Mouse (Mus musculus) midbrain, embryonic 14.5 days (tissue): ENCODE measurements around the gene Abca4. TPM values are rescaled to one million over a fixed set of nuclear protein-coding genes. Genes with fewer than 3 reads are reported as not detected.
"Not testable (repeated sequence)": the region's sequence is repeated elsewhere in the genome, so short reads cannot be mapped to it uniquely, and the experiment has no call there.

Source experiments
- ATAC-seq: fragments of 200-750 bp; cut with Nextera tagmentation; 2 replicates; pipeline ENCODE4 v1.8.0; 2017; ENCODE audit warnings: moderate number of reproducible peaks, moderate library complexity; ENCODE audit not compliant: low FRiP score, low TSS enrichment
- DNase-seq: peaks from one replicate; pipeline ENCODE4 v3.0.0-alpha.2; 2015
- H3K27ac ChIP-seq: fragments of 300-500 bp; sonication (generic); replicated peaks from 2 replicates; pipeline ENCODE4 v1.5.1; 2014; ENCODE audit warnings: mild to moderate bottlenecking, low read depth, low read length, moderate library complexity
- H3K27me3 ChIP-seq: fragments of 300-500 bp; sonication (generic); 2 replicates; pipeline ENCODE4 v1.6.1; 2014; ENCODE audit warnings: low read length, control low read depth, mixed read lengths; ENCODE audit not compliant: control insufficient read depth, insufficient read depth
- H3K36me3 ChIP-seq: fragments of 300-500 bp; sonication (generic); 2 replicates; pipeline ENCODE4 v1.6.1; 2014; ENCODE audit warnings: low read length, control low read depth; ENCODE audit not compliant: control insufficient read depth, insufficient read depth
- H3K4me1 ChIP-seq: fragments of 300-500 bp; sonication (generic); 2 replicates; pipeline ENCODE4 v1.6.1; 2014; ENCODE audit warnings: mild to moderate bottlenecking, antibody characterized with exemption, low read length, control low read depth; ENCODE audit not compliant: control insufficient read depth, insufficient read depth
- H3K4me2 ChIP-seq: fragments of 300-500 bp; sonication (generic); 2 replicates; pipeline ENCODE4 v1.6.1; 2014; ENCODE audit warnings: mild to moderate bottlenecking, low read length, moderate library complexity
- H3K4me3 ChIP-seq: fragments of 300-500 bp; sonication (generic); replicated peaks from 2 replicates; pipeline ENCODE4 v1.5.1; 2014; ENCODE audit warnings: low read depth, low read length
- H3K9ac ChIP-seq: fragments of 300-500 bp; sonication (generic); replicated peaks from 2 replicates; pipeline ENCODE4 v1.6.1; 2014; ENCODE audit warnings: mild to moderate bottlenecking, low read length, moderate library complexity
- H3K9me3 ChIP-seq: fragments of 300-500 bp; sonication (generic); 2 replicates; pipeline ENCODE4 v1.6.1; 2016; ENCODE audit warnings: low read length, control low read depth, mixed read lengths; ENCODE audit not compliant: control insufficient read depth
- WGBS: fragments of 180-500 bp; shearing (Covaris S2); extraction: QIAGEN DNeasy Blood & Tissue Kit; methylation state at CpG from one replicate; pipeline ENCODE4 v1.1.7; 2014; 5-methylcytosine and 5-hydroxymethylcytosine counted together
- polyA plus RNA-seq: library from polyadenylated mRNA; unstranded; fragments of >200 nt; fragmentation: Nextera tagmentation; extraction: Ambion mirVana; gene quantifications from 2 replicates; pipeline ENCODE4 v1.2.1, GENCODE M21; 2014

The Abca4 gene
- polyA plus RNA-seq, 1 experiment from 2014 or later, result 1.6 TPM

DNA sequence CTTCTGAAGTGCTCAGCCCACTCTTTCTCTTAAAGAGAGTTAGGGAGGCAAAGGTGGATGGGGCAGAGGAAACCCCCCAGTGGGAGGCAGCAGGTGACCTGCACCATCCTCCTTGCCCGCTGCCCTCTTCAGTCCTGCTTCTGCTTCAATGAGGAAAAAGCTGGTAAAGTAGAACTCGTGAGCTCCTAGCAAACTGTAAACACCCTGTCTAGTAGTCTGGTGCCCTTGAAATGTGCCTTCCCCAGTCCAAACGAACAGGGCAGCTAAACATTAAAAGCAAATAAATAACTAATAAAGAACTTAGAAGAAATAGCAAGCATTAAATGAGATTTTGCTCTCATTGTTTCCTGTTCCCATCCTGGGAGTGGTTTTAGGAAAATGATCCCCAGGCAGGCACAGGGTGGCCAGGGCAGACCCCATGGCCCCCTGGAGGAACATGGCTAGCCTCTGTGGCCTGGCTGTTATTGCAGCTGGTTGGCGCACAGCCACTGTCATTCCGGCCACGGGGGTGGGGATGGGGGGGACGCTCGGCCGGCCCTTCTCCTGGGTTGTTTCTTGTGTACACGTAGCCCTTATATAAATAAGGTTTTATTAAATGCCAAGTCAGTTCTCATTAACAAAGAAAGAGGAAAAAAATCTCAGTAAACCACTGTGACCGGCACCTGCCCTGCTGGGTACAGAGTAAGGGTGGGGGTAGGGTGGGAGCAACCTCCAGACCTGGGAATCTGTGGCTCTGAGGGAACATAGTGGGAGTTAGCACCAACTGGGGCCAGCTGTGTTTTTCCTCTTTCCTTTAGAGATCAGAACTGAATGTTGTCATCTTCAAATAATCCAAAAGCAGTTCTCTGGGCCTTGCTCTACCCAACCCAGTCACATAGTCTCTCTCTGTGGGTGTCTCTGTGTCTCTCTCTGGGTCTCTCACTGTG, 28.7 kb downstream of the Abca4 start:
- Histone ChIP-seq H3K4me3 (no peak overlapping the region), H3K27me3 (no peaks in the 10 kb centered on the region), H3K9ac (no peak overlapping the region), H3K36me3 (no peaks in the 10 kb centered on the region), H3K4me1 (no peaks in the 10 kb centered on the region), H3K27ac (no peak overlapping the region), H3K4me2 (no peak overlapping the region), H3K9me3 (no peaks in the 10 kb centered on the region)
- DNase-seq (peak; percentile 24), ATAC-seq (no peak)
- WGBS, result 65% methylated on average over 11 of the region's 11 CpGs

DNA sequence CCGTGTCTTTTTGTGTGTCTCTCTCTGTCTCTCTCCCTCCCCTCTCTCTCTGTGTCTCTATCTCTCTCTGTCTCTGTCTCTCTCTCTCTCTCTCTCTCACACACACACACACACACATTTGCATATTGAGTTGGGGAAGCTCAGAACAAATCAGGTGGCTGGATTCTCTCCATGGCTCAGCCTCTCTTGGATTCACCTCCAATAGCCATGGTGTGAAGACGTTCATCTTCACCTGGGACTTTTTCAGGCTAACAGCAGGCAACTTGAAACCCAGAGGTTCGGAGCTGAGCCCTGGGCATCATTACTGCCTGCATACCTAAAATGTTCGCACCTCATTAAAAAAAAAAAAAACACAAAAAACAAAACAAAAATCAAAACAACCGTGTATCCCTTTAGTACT, 29.4 kb downstream of the Abca4 start:
- H3K27ac ChIP-seq, result no peak overlapping the region
- H3K4me2 ChIP-seq, result no peak overlapping the region
- no peak overlapping the region for H3K9ac ChIP-seq
- ATAC-seq, result no peak
- 0 out of 2 replicates have a peak, but pooled peaks cover 3% of the 10 kb centered on the region for H3K4me1 ChIP-seq
- WGBS, result 73% methylated on average over 5 of the region's 5 CpGs
- no peak overlapping the region for H3K4me3 ChIP-seq
- H3K9me3 ChIP-seq, result no peaks in the 10 kb centered on the region
- H3K36me3 ChIP-seq, result no peaks in the 10 kb centered on the region
- no peak for DNase-seq
- H3K27me3 ChIP-seq, result no peaks in the 10 kb centered on the region

DNA sequence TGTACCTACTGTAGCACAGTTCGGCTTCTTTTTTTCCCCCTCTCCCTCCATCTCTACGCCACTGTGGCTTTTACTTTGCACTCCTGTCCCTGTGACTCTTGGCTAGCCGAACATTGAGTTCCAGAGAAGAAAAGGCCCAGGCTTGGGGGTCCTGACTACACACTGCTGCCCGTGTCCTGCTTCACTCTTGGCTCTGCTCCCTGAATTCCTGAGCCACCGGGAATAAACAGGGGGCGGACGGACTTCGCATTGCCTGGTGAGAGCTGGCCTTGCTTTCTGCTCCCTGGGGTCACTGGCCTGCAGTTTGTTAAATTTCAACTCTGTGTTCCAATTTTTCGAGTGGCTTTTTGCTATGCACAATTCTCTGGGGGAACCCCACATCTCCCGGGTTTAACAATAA, 30.1 kb downstream of the Abca4 start:
- DNase-seq (peak; percentile 25), ATAC-seq (no peak)
- no peak overlapping the region for H3K4me2 ChIP-seq
- WGBS, result 30% methylated on average over 10 of the region's 10 CpGs
- H3K4me3 ChIP-seq, result no peak overlapping the region
- H3K4me1 ChIP-seq, result 0 out of 2 replicates have a peak, but pooled peaks cover 3% of the 10 kb centered on the region
- H3K9me3 ChIP-seq, result no peaks in the 10 kb centered on the region
- peak overlapping the region; percentile 37; the same call in 1 of the 2 replicates for H3K27ac ChIP-seq
- H3K27me3 ChIP-seq, result no peaks in the 10 kb centered on the region
- no peaks in the 10 kb centered on the region for H3K36me3 ChIP-seq
- H3K9ac ChIP-seq, result no peak overlapping the region

DNA sequence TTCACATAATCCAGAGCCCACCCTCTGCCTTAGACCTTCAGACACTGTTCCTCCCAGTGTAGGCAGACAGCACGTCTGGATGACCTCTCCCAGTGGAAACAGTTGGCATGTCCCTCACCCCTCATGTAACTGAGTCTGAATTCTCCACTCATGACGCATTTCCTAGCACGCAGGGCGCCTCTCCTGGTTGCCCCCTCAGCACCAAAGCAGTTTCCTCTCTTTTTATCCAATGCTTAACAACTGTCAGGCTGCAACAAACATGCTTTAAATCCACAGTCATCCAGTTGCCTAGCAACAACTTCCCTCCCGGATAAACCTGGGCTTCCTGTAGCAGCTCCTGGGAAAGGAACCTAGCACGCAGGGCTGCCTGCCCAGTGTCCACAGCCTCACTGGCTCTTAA, 33.9 kb downstream of the Abca4 start:
- no peaks in the 10 kb centered on the region for H3K36me3 ChIP-seq
- WGBS, result 14% methylated on average over 6 of the region's 6 CpGs
- 0 out of 2 replicates have a peak, but pooled peaks cover 3% of the 10 kb centered on the region for H3K4me1 ChIP-seq
- no peaks in the 10 kb centered on the region for H3K9me3 ChIP-seq
- DNase-seq, result peak; percentile 83
- no peak overlapping the region for H3K4me2 ChIP-seq
- no peak overlapping the region for H3K27ac ChIP-seq
- no peak overlapping the region for H3K9ac ChIP-seq
- no peak for ATAC-seq
- peaks cover 9% of the 10 kb centered on the region; the same call in 1 of the 2 replicates for H3K27me3 ChIP-seq
- no peak overlapping the region for H3K4me3 ChIP-seq

DNA sequence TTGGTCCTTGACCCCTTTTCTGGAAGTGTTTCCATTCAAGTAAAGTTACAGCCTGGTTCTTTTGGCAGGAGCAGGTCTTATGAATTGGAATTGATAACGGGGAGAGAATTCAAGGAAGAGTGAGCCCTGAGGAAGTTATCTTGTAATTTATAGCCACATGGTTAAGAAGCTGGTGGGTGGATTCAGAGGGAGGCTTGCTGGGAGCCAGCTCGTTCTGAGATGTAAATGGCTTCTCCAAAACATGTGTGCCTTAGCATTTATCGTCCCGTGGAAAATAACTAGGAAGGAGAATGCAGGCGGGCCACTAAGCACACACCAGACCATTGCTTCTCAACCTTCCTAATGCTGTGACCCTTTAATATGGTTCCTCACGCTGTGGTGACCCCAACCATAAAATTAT, 34.9 kb downstream of the Abca4 start:
- WGBS, result 90% methylated on average over 6 of the region's 6 CpGs
- Histone ChIP-seq H3K9me3 (no peaks in the 10 kb centered on the region), H3K4me2 (no peak overlapping the region), H3K27ac (no peak overlapping the region), H3K4me3 (no peak overlapping the region), H3K9ac (no peak overlapping the region), H3K4me1 (0 out of 2 replicates have a peak, but pooled peaks cover 3% of the 10 kb centered on the region), H3K36me3 (no peaks in the 10 kb centered on the region), H3K27me3 (peaks cover 12% of the 10 kb centered on the region; the same call in 1 of the 2 replicates)
- ATAC-seq (no peak), DNase-seq (no peak)

DNA sequence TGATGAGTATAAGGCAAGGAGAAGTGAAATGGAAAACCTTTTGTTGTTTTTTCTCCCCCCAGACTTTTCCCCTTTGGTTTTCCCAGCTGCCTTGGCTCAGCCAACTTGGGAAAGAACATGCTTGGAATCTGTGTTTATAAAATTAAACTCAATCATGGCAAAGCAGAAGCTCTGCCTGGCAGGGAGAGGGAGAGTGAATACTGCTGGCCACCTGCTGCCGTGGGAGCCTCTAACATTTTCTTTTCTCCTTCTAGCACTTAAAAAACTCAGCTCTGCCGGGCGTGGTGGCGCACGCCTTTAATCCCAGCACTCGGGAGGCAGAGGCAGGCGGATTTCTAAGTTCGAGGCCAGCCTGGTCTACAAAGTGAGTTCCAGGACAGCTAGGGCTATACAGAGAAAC, 37.4 kb downstream of the Abca4 start:
- H3K9me3 ChIP-seq, DNase-seq, H3K4me1 ChIP-seq, ATAC-seq, H3K9ac ChIP-seq, H3K27ac ChIP-seq, H3K36me3 ChIP-seq, H3K4me2 ChIP-seq, H3K4me3 ChIP-seq: not testable (repeated sequence)
- peaks cover 13% of the 10 kb centered on the region; the same call in 1 of the 2 replicates for H3K27me3 ChIP-seq
- WGBS, result 95% methylated on average over 8 of the region's 8 CpGs

DNA sequence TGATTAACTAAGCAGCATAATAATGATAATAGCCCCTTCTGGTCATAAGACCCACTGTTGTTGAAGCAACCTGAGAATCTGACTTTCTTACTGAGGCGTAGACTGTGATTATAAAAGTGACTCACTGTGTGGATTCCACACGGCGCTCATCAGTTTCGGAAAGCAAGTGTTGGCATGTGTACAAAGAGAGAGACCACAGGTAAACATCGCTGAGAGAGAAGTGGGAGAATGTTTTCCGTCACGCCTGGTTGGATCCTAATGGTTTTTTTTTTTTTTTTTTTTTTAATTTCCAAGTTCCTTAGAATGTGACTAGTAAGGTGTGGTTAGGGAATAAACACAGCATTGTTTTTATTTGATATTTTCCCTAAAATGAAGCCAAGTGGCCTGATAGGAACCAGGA, 38.1 kb downstream of the Abca4 start:
- no peak for DNase-seq
- Histone ChIP-seq H3K36me3 (no peaks in the 10 kb centered on the region), H3K4me2 (no peak overlapping the region), H3K9me3 (no peaks in the 10 kb centered on the region), H3K9ac (no peak overlapping the region), H3K27me3 (peaks cover 13% of the 10 kb centered on the region; the same call in 1 of the 2 replicates), H3K27ac (no peak overlapping the region), H3K4me1 (peaks cover 9% of the 10 kb centered on the region; the same call in 1 of the 2 replicates), H3K4me3 (no peak overlapping the region)
- no peak for ATAC-seq
- WGBS, result 81% methylated on average over 7 of the region's 7 CpGs

DNA sequence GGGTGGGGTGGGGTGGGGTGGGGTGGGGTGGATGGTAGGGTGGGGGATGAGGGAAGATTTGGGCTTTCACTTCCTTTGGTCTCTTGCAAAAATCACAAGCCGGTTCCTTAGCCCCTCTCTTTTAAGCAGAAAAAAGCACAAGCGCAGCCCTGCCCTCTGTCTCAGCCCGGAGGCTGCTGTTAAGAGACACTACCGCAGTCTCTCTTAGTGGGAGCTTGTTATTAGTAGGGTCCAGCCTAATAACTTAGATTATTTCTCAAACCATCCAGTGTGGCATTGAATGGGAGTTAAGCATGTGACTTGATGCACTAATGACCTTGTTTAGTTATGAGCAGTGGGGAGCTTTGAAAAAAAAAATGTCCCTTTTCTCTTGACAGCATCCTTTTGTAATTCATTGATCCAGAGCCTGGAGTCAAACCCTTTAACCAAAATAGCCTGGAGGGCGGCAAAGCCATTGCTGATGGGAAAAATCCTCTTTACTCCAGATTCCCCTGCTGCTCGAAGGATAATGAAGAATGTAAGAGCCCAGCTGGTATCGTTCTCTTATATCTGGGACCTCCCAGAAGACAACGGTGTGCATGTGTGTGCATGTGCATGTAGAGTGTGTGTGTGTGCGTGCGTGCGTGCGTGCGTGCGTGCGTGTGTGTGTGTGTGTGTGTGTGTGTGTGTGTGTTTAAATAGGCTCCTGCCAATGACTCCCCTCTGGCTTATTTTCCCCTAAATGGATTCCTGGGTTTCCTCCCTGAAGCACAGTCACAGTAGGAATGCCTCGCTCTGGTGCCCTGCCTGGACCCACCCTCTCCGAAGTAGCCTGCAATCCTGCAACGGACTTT, 41.1 kb downstream of the Abca4 start:
- Histone ChIP-seq H3K27me3 (peaks cover 16% of the 10 kb centered on the region; the same call in 1 of the 2 replicates), H3K9ac (no peak overlapping the region; the same call in 1 of the 2 replicates), H3K9me3 (no peaks in the 10 kb centered on the region), H3K4me2 (peak overlapping the region; percentile 29), H3K27ac (no peak overlapping the region), H3K4me3 (no peak overlapping the region), H3K36me3 (no peaks in the 10 kb centered on the region), H3K4me1 (peaks cover 6% of the 10 kb centered on the region; the same call in 1 of the 2 replicates)
- WGBS, result 9% methylated on average over 18 of the region's 18 CpGs
- peak; percentile 57 for DNase-seq
- no peak; the same call in 1 of the 2 replicates for ATAC-seq
